Mouse (Mus musculus): ENCODE results near the gene Tbx5.

DNA sequence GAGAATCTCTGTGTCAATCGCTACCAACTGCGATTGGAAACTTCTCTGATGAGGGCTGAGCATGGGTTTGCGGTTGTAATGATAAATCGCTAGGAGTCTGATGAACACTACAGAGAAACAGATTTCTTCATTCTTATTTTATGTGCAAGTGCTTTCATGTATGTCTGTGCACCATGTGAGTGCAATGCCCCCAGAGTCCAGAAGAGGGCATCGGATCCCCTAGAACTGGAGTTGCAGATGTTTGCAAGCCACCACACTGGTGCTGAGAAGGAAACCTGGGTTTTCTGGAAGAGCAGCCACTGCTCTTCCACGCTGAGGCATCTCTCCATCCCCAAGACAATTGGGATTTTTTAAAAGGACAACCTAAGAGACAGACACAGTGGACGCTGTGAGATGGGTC, 46.5 kb upstream of the Tbx5 start:
- TF ChIP-seq CTCF (IDR thresholded peaks at IDR 0.05; ENCODE audit: low read depth, low read length) (no peak), POLR2A (IDR thresholded peaks at IDR 0.05; ENCODE audit: extremely low read depth, insufficient read depth, low read length) (no peak)
